Mouse (Mus musculus) G1E (cell line): ENCODE measurements around the gene Tln2. TPM values are rescaled to one million over a fixed set of nuclear protein-coding genes. Genes with fewer than 3 reads are reported as not detected.

ENCODE experiments used
- ATAC-seq: 2 replicates; pipeline ENCODE4 v1.8.0; 2016; ENCODE audit warnings: mild to moderate bottlenecking; ENCODE audit not compliant: insufficient number of reproducible peaks, poor library complexity, low FRiP score, severe bottlenecking; ENCODE audit errors: extremely low read depth
- DNase-seq: peaks from one replicate; pipeline ENCODE4 v3.0.0; 2012; ENCODE audit warnings: low spot score
- H3K27me3 ChIP-seq: 2 replicates; pipeline ENCODE4 v1.6.1; 2012; ENCODE audit warnings: mild to moderate bottlenecking, low read length, inconsistent platforms; ENCODE audit not compliant: insufficient read depth
- H3K36me3 ChIP-seq: replicated peaks from 2 replicates; pipeline ENCODE3; 2012; ENCODE audit warnings: mild to moderate bottlenecking, inconsistent platforms
- H3K4me1 ChIP-seq: 2 replicates; pipeline ENCODE4 v1.6.1; 2012; ENCODE audit warnings: low read depth, low read length, inconsistent platforms, mixed read lengths; ENCODE audit not compliant: insufficient read depth
- H3K4me3 ChIP-seq: 2 replicates; pipeline ENCODE4 v1.5.1; 2012; ENCODE audit warnings: low read depth, mild to moderate bottlenecking, inconsistent platforms, low read length, moderate library complexity, mixed read lengths
- H3K9me3 ChIP-seq: replicated peaks from 2 replicates; pipeline ENCODE4 v1.6.1; 2012; ENCODE audit warnings: inconsistent platforms
- CTCF ChIP-seq: IDR thresholded peaks from 2 replicates; pipeline ENCODE4 v1.5.1; 2012; ENCODE audit warnings: low read depth, low read length, inconsistent platforms, mixed read lengths
- GATA1 ChIP-seq: IDR thresholded peaks from 2 replicates; pipeline ENCODE4 v1.6.1; 2012; ENCODE audit warnings: borderline replicate concordance, low read length, inconsistent platforms, mixed read lengths
- GATA2 ChIP-seq: IDR thresholded peaks from 2 replicates; pipeline ENCODE4 v1.6.1; 2012; ENCODE audit warnings: low read depth, low read length, inconsistent platforms, borderline replicate concordance
- POLR2AphosphoS5 ChIP-seq: IDR thresholded peaks from 2 replicates; pipeline ENCODE4 v1.6.1; 2012; ENCODE audit warnings: low read depth, low read length, inconsistent platforms; ENCODE audit not compliant: insufficient replicate concordance
- TAL1 ChIP-seq: conservative IDR thresholded peaks from 2 replicates; pipeline ENCODE4 v1.6.1; 2012; ENCODE audit warnings: low read depth, low read length, inconsistent platforms, mixed read lengths
- polyA plus RNA-seq: library from polyadenylated mRNA; stranded (reverse); fragments of >175 nt; gene quantifications from 2 replicates; pipeline ENCODE4 v1.2.3, GENCODE M21; 2012
- total RNA-seq, 2 experiments: library from RNA; stranded (forward) in 1 of 2; stranded (reverse) in 1 of 2; fragments of 200-1000 nt in 1 of 2; fragments of >200 nt in 1 of 2; fragmentation: Nextera tagmentation in 1 of 2; gene quantifications; 2 replicates each; pipeline ENCODE4 v1.2.3; 2014 to 2017

The Tln2 gene
- total and polyA plus RNA-seq, 3 experiments, result 1.6 to 8.1 (median 2.1) TPM

- ATAC-seq, result no peak
- Histone ChIP-seq H3K27me3 (peaks cover 8% of the 10 kb centered on the region), H3K4me3 (no peak overlapping the region), H3K4me1 (no peaks in the 10 kb centered on the region), H3K36me3 (no peaks in the 10 kb centered on the region), H3K9me3 (no peaks in the 10 kb centered on the region)
- DNase-seq, result no peak
- TF ChIP-seq CTCF (no peak), TAL1 (no peak), GATA1 (no peak), POLR2AphosphoS5 (no peak), GATA2 (no peak)
Observed at GRCm38 (mm10) chr9:67539776-67540706, 19.5 kb downstream of the Tln2 start.

GRCm38 (mm10) chr9:67534420-67534819 lies 25.1 kb downstream of the Tln2 start:
- ATAC-seq, result no peak

GRCm38 (mm10) chr9:67533260-67533659 lies 26.2 kb downstream of the Tln2 start:
- H3K4me1 ChIP-seq, result no peaks in the 10 kb centered on the region
- no peaks in the 10 kb centered on the region for H3K9me3 ChIP-seq
- no peak overlapping the region for H3K4me3 ChIP-seq
- no peak for ATAC-seq
- no peak for TF ChIP-seq GATA1
- TF ChIP-seq GATA2, result no peak
- no peak for TF ChIP-seq CTCF
- TF ChIP-seq POLR2AphosphoS5, result no peak
- TF ChIP-seq TAL1, result no peak
- DNase-seq, result no peak
- H3K36me3 ChIP-seq, result no peaks in the 10 kb centered on the region
- 0 out of 2 replicates have a peak, but pooled peaks cover 7% of the 10 kb centered on the region for H3K27me3 ChIP-seq

More at GRCm38 (mm10) chr9:67534420-67534819, 25.1 kb downstream of the Tln2 start:
- Histone ChIP-seq H3K4me3 (no peak overlapping the region), H3K9me3 (no peaks in the 10 kb centered on the region), H3K36me3 (no peaks in the 10 kb centered on the region), H3K27me3 (0 out of 2 replicates have a peak, but pooled peaks cover 10% of the 10 kb centered on the region), H3K4me1 (no peaks in the 10 kb centered on the region)
- no peak for TF ChIP-seq CTCF
- no peak for TF ChIP-seq GATA1
- TF ChIP-seq POLR2AphosphoS5, result no peak
- no peak for DNase-seq

- ATAC-seq (no peak), DNase-seq (no peak)
- Histone ChIP-seq H3K27me3 (0 out of 2 replicates have a peak, but pooled peaks cover 7% of the 10 kb centered on the region), H3K4me3 (no peak overlapping the region), H3K36me3 (no peaks in the 10 kb centered on the region), H3K9me3 (no peaks in the 10 kb centered on the region), H3K4me1 (no peaks in the 10 kb centered on the region)
- TF ChIP-seq GATA1, result no peak
- no peak for TF ChIP-seq GATA2
- no peak for TF ChIP-seq POLR2AphosphoS5
- no peak for TF ChIP-seq CTCF
Observed at GRCm38 (mm10) chr9:67532631-67533030, 26.9 kb downstream of the Tln2 start.

GRCm38 (mm10) chr9:67529600-67529999 lies 29.9 kb downstream of the Tln2 start:
- H3K27me3 ChIP-seq, result 0 out of 2 replicates have a peak, but pooled peaks cover 7% of the 10 kb centered on the region
- ATAC-seq, result no peak
- H3K36me3 ChIP-seq, result no peaks in the 10 kb centered on the region
- H3K9me3 ChIP-seq, result no peaks in the 10 kb centered on the region
- DNase-seq, result no peak
- TF ChIP-seq GATA2, result no peak
- no peak for TF ChIP-seq TAL1
- no peak for TF ChIP-seq CTCF
- no peak for TF ChIP-seq POLR2AphosphoS5
- TF ChIP-seq GATA1, result no peak
- no peak overlapping the region for H3K4me3 ChIP-seq
- H3K4me1 ChIP-seq, result no peaks in the 10 kb centered on the region

GRCm38 (mm10) chr9:67527726-67528125 lies 31.8 kb downstream of the Tln2 start:
- ATAC-seq, result no peak
- Histone ChIP-seq H3K4me1 (no peaks in the 10 kb centered on the region), H3K27me3 (0 out of 2 replicates have a peak, but pooled peaks cover 2% of the 10 kb centered on the region), H3K36me3 (no peaks in the 10 kb centered on the region), H3K9me3 (no peaks in the 10 kb centered on the region), H3K4me3 (no peak overlapping the region)
- no peak for DNase-seq
- TF ChIP-seq POLR2AphosphoS5 (no peak), GATA1 (no peak), CTCF (no peak), TAL1 (no peak), GATA2 (no peak)
